ENCODE assay signal across 14 mouse cellular contexts in the genomic region with DNA sequence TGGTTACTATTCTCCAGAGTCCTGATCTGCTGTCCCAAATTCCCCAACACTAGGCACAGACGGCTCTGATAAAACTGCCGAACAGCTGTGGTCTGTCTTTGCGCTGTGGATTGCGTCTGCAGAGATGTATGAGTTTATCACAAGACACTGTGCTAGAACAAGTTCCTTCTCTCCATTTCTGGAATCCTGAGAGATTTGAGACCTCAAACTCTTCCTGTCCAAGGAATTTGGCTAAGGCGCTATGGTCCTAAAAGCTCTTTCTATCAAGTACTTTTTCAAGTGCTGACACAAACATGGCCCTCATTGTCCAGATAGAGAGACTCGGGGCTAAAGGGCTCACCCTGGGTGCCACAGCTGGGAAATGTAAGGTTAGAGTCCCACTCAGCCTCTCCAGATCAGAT.
DNase-seq lines count a peak whose midpoint lies in the region; ATAC-seq lines count a peak whose summit lies in the region.
"Had no signal": no experiment of that assay in that cellular context is flagged by ENCODE, and none has a peak within 500 bp of the region (broad histone marks: within the 10 kb centered on the region; RNA-seq: fewer than 3 reads in every experiment).

No protein-coding gene starts in this region.

- intact Hi-C loops in heart, postnatal 36 days (cut with DNase I) = no loop called here

- no peak overlapping the region for H3K9ac ChIP-seq in kidney, embryonic 15.5 days
- H3K9ac ChIP-seq: embryonic facial prominence, embryonic 12.5 days; forebrain, embryonic 12.5 days had no signal

- 61% methylated on average over 6 of the region's 6 CpGs for WGBS in kidney, embryonic 15.5 days

- no peaks in the 10 kb centered on the region for H3K36me3 ChIP-seq in kidney, embryonic 15.5 days
- H3K36me3 ChIP-seq: embryonic facial prominence, embryonic 12.5 days; forebrain, embryonic 12.5 days had no signal

- no peak overlapping the region for H3K27ac ChIP-seq in kidney, embryonic 15.5 days
- H3K27ac ChIP-seq: embryonic facial prominence, embryonic 12.5 days; forebrain, embryonic 12.5 days had no signal

- H3K4me2 ChIP-seq in kidney, embryonic 15.5 days = no peak overlapping the region
- H3K4me2 ChIP-seq: embryonic facial prominence, embryonic 12.5 days; forebrain, embryonic 12.5 days had no signal

- ATAC-seq in kidney, embryonic 15.5 days (replicated peaks; ENCODE audit: low FRiP score) = no peak
- ATAC-seq: Patski had no signal

- peaks cover 20% of the 10 kb centered on the region for H3K4me1 ChIP-seq in kidney, embryonic 15.5 days

- no peak overlapping the region for H3K4me3 ChIP-seq in kidney, embryonic 15.5 days (replicated peaks)
- H3K4me3 ChIP-seq: embryonic facial prominence, embryonic 12.5 days; forebrain, embryonic 12.5 days had no signal

- peaks cover 24% of the 10 kb centered on the region; the same call in 1 of the 2 replicates for H3K27me3 ChIP-seq in kidney, embryonic 15.5 days
- H3K27me3 ChIP-seq: embryonic facial prominence, embryonic 12.5 days; Patski had no signal

- H3K9me3 ChIP-seq in kidney, embryonic 15.5 days (replicated peaks) = no peaks in the 10 kb centered on the region
- H3K9me3 ChIP-seq: embryonic facial prominence, embryonic 12.5 days; forebrain, embryonic 12.5 days had no signal

- DNase-seq in kidney, adult 18-20 months = peak; percentile 16
- peak; percentile 42 to 43 for DNase-seq in heart, postnatal 36 days
- peak; percentile 29 to 63 for DNase-seq in kidney, postnatal 25 days
- DNase-seq in lung, postnatal 4 days = peak; percentile 36 to 75
- DNase-seq in right cerebral cortex, postnatal 4 days = no peak
- DNase-seq in T-cell, adult 2 months (ENCODE audit: low spot score) = no peak
- DNase-seq: adrenal gland, adult 2 months; cerebellum, postnatal 14 days; layer of hippocampus, postnatal 36 days; thymus, adult 18-20 months had no signal

Comparison
In these comparisons a context has a peak if more than half of its experiments do, and no peak if none do; other contexts are left out.
1. DNase-seq: peak in kidney, adult 18-20 months (single experiment), heart, postnatal 36 days (2 of 2), kidney, postnatal 25 days (2 of 2) and lung, postnatal 4 days (2 of 2); none in right cerebral cortex, postnatal 4 days (single experiment) and T-cell, adult 2 months (single experiment).